Mouse (Mus musculus) midbrain, embryonic 14.5 days (tissue): ENCODE measurements around the gene Cpsf4. TPM values are rescaled to one million over a fixed set of nuclear protein-coding genes. Genes with fewer than 3 reads are reported as not detected.
"Not testable (repeated sequence)": the region's sequence is repeated elsewhere in the genome, so short reads cannot be mapped to it uniquely, and the experiment has no call there.

ENCODE experiments used
- ATAC-seq: fragments of 200-750 bp; cut with Nextera tagmentation; 2 replicates; pipeline ENCODE4 v1.8.0; 2017; ENCODE audit warnings: moderate number of reproducible peaks, moderate library complexity; ENCODE audit not compliant: low FRiP score, low TSS enrichment
- DNase-seq: peaks from one replicate; pipeline ENCODE4 v3.0.0-alpha.2; 2015
- H3K27ac ChIP-seq: fragments of 300-500 bp; sonication (generic); replicated peaks from 2 replicates; pipeline ENCODE4 v1.5.1; 2014; ENCODE audit warnings: mild to moderate bottlenecking, low read depth, low read length, moderate library complexity
- H3K27me3 ChIP-seq: fragments of 300-500 bp; sonication (generic); 2 replicates; pipeline ENCODE4 v1.6.1; 2014; ENCODE audit warnings: low read length, control low read depth, mixed read lengths; ENCODE audit not compliant: control insufficient read depth, insufficient read depth
- H3K36me3 ChIP-seq: fragments of 300-500 bp; sonication (generic); 2 replicates; pipeline ENCODE4 v1.6.1; 2014; ENCODE audit warnings: low read length, control low read depth; ENCODE audit not compliant: control insufficient read depth, insufficient read depth
- H3K4me1 ChIP-seq: fragments of 300-500 bp; sonication (generic); 2 replicates; pipeline ENCODE4 v1.6.1; 2014; ENCODE audit warnings: mild to moderate bottlenecking, antibody characterized with exemption, low read length, control low read depth; ENCODE audit not compliant: control insufficient read depth, insufficient read depth
- H3K4me2 ChIP-seq: fragments of 300-500 bp; sonication (generic); 2 replicates; pipeline ENCODE4 v1.6.1; 2014; ENCODE audit warnings: mild to moderate bottlenecking, low read length, moderate library complexity
- H3K4me3 ChIP-seq: fragments of 300-500 bp; sonication (generic); replicated peaks from 2 replicates; pipeline ENCODE4 v1.5.1; 2014; ENCODE audit warnings: low read depth, low read length
- H3K9ac ChIP-seq: fragments of 300-500 bp; sonication (generic); replicated peaks from 2 replicates; pipeline ENCODE4 v1.6.1; 2014; ENCODE audit warnings: mild to moderate bottlenecking, low read length, moderate library complexity
- H3K9me3 ChIP-seq: fragments of 300-500 bp; sonication (generic); 2 replicates; pipeline ENCODE4 v1.6.1; 2016; ENCODE audit warnings: low read length, control low read depth, mixed read lengths; ENCODE audit not compliant: control insufficient read depth
- WGBS: fragments of 180-500 bp; shearing (Covaris S2); extraction: QIAGEN DNeasy Blood & Tissue Kit; methylation state at CpG from one replicate; pipeline ENCODE4 v1.1.7; 2014; 5-methylcytosine and 5-hydroxymethylcytosine counted together
- polyA plus RNA-seq: library from polyadenylated mRNA; unstranded; fragments of >200 nt; fragmentation: Nextera tagmentation; extraction: Ambion mirVana; gene quantifications from 2 replicates; pipeline ENCODE4 v1.2.1, GENCODE M21; 2014

Cpsf4 gene
- polyA plus RNA-seq, 1 experiment from 2014 or later = 29.1 TPM

DNA sequence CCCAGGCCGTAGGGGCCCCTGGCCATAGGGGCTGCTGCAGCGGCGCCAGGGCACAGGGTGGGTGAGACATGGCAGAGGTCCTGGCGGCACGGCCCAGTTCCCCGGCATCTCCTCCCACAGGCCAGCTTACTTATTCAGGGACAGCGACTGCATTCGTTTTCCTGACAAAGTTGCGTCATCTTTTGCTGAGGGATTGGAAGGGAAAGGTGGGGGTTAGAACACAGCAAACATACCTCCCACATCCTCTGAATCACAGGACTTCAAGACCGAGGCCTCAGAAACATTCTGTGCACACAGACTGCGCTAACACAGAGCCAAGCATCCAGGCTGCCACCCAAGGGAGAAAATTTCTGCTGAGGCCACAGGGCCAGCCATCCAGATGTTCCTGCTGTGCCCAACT lies 36.8 kb upstream of the Cpsf4 start:
- DNase-seq (no peak), ATAC-seq (no peak)
- Histone ChIP-seq H3K9ac (no peak overlapping the region), H3K27ac (no peak overlapping the region), H3K4me2 (no peak overlapping the region), H3K4me1 (no peaks in the 10 kb centered on the region), H3K9me3 (no peaks in the 10 kb centered on the region), H3K36me3 (peaks cover 91% of the 10 kb centered on the region), H3K27me3 (no peaks in the 10 kb centered on the region), H3K4me3 (no peak overlapping the region)
- WGBS = 94% methylated on average over 11 of the region's 11 CpGs

DNA sequence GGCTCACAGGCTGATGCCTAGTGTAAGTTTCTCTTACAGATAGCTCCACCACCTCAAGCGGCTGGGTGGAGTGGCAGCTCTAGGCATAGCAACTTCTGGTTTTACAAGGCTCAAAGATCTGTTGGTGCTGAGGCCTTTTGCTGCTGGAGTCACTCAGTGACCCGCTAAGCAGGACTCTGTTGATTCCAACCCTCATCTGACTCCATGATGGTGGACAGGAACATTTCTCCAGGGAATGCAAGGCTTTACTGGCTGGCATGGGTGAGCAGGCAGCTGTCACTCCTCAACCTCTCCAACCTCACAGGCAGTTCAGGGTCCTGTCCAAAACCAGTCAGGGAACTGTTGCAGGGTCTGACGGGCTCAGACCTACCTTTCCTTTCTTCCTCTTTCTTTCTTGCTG lies 36.0 kb upstream of the Cpsf4 start:
- peaks cover 92% of the 10 kb centered on the region for H3K36me3 ChIP-seq
- H3K9ac ChIP-seq = no peak overlapping the region
- no peaks in the 10 kb centered on the region for H3K4me1 ChIP-seq
- no peak overlapping the region for H3K4me3 ChIP-seq
- H3K4me2 ChIP-seq = no peak overlapping the region
- 93% methylated on average over 3 of the region's 3 CpGs for WGBS
- no peaks in the 10 kb centered on the region for H3K9me3 ChIP-seq
- no peaks in the 10 kb centered on the region for H3K27me3 ChIP-seq
- no peak overlapping the region for H3K27ac ChIP-seq
- DNase-seq = no peak
- ATAC-seq = no peak

DNA sequence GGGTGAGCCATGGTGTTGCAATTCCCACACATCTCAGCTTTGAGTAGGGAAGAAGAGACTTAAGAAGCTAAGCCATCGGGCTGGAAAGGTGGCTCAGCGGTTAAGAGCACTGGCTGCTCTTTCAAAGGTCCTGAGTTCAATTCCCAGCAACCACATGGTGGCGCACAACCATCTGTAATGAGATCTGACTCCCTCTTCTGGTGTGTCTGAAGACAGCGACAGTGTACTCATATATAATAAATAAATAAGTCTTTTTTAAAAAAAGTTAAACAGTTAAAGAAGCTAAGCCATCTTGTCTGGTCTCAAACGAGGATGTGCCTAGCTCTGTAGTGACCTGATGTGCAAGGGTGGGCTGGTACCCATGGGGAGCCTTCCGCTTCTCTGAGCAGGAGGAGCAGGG lies 33.7 kb upstream of the Cpsf4 start:
- not testable (repeated sequence) for DNase-seq, H3K4me2 ChIP-seq, H3K9me3 ChIP-seq, H3K4me3 ChIP-seq, H3K4me1 ChIP-seq, ATAC-seq, H3K27ac ChIP-seq, H3K27me3 ChIP-seq, H3K9ac ChIP-seq
- WGBS = 87% methylated on average over 6 of the region's 6 CpGs
- H3K36me3 ChIP-seq = peaks cover 84% of the 10 kb centered on the region

DNA sequence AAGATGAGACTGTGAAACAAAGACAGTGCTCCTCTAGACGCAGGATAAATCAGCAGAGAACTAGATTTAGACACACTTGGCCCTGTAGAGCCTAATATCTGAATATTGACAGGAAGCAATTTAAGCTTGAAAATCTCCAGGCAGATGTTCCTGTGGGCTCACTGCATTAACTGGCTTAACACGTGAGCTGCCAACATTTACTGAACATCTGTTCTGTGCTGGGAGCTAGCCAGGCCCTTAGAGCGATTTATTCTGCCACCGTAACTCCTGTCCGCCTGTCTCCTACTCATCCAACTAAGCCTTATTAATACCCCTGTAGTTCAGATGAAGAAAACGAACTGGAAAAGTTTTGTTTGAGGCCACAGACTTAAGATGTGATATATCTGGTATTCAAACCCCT lies 28.2 kb upstream of the Cpsf4 start:
- DNase-seq = peak; percentile 13
- ATAC-seq = no peak
- Histone ChIP-seq H3K27ac (no peak overlapping the region), H3K27me3 (no peaks in the 10 kb centered on the region), H3K9ac (peak overlapping the region; percentile 70), H3K4me1 (peaks cover 12% of the 10 kb centered on the region), H3K4me3 (peak overlapping the region; percentile 94), H3K36me3 (peaks cover 53% of the 10 kb centered on the region), H3K9me3 (no peaks in the 10 kb centered on the region), H3K4me2 (peak overlapping the region; percentile 71)
- WGBS = 14% methylated on average over 6 of the region's 6 CpGs

DNA sequence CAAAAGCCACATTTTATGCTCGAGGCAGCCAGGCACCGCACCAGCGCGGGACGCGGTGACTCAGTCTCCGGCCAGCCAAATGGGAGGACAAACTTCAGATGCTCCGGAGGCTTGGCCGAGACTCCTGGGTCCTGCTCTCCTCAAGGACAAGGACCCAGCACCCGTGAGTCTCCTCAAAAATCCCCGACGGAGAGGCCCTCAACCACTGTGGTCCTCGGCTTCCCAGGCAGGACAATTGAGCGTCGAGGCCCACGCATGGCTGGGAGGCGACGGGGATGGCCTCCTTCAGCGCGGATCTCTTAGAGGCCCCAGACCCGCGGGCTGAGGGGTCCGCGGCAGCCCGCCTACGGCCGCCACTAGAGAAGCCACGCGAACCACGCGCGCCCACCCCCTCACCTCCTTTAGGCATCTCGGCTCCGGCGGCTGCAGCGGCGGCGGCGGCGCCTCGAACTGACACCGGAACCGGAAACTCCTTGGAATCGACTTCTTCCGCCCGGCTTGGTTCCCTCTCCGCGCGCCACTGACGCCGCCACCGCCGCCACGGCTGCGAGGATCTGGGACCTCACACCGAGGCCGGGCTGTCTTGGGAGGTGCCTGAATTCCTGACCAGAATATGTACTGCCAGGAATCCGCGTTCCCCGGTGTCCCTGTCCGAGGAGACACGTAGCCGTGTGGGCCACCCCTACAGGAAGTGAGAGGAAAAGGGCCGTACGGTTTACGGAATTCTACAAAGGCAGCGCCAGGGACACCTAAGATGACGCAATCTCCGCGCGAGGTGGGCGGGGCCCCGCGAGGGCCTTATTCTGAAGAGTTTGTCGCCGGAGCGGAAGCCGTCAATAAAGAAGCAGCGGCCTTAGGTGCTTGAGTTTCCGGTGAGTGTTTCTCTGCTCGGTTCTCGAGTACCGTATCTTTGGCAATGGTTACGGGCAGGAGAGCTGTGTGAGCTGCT lies 27.2 kb upstream of the Cpsf4 start, which contains the start of the genes Pdap1 and Bud31:
TSS of gene Pdap1 (minus strand) at position 668 of the 949 bp plus-strand sequence.
TSS of gene Bud31 (plus strand) at position 792 of the 949 bp plus-strand sequence.
- DNase-seq = peak; percentile 97
- Histone ChIP-seq H3K9me3 (no peaks in the 10 kb centered on the region), H3K4me3 (peak within 1 kb of the TSS; percentile 94), H3K9ac (peak within 1 kb of the TSS; percentile 70), H3K36me3 (peaks cover 53% of the 10 kb centered on the region), H3K4me2 (peak within 1 kb of the TSS; percentile 71), H3K4me1 (peaks cover 12% of the 10 kb centered on the region), H3K27ac (peak within 1 kb of the TSS; percentile 95), H3K27me3 (no peaks in the 10 kb centered on the region)
- peak; percentile 95 for ATAC-seq
- WGBS = under 1% methylated on average over 84 of the region's 84 CpGs

DNA sequence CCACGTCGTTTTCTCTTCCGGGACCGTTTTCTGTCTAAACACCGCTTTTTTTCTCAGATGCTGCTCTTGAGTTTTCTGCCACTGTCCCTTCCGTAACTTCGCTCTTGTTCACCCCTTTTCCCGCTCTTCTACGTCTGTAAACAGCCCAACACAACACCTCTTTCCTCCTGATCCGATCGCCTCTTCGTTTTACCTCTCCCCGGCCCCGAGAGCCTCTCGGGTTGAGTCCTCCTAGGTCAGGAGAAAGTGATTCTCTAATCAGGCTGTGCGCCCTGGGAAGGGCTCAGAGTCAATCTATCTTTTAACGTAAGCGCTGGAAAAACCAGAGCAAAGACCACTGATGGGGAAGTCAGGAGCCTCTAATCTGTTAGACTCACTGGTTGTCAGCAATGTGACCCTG lies 26.4 kb upstream of the Cpsf4 start:
- peak overlapping the region; percentile 71 for H3K4me2 ChIP-seq
- no peaks in the 10 kb centered on the region for H3K9me3 ChIP-seq
- ATAC-seq (no peak), DNase-seq (peak; percentile 4)
- H3K36me3 ChIP-seq = peaks cover 54% of the 10 kb centered on the region
- WGBS = under 1% methylated on average over 18 of the region's 18 CpGs
- H3K27me3 ChIP-seq = no peaks in the 10 kb centered on the region
- H3K27ac ChIP-seq = peak overlapping the region; percentile 95
- peak overlapping the region; percentile 94 for H3K4me3 ChIP-seq
- H3K9ac ChIP-seq = peak overlapping the region; percentile 70
- H3K4me1 ChIP-seq = peaks cover 12% of the 10 kb centered on the region

DNA sequence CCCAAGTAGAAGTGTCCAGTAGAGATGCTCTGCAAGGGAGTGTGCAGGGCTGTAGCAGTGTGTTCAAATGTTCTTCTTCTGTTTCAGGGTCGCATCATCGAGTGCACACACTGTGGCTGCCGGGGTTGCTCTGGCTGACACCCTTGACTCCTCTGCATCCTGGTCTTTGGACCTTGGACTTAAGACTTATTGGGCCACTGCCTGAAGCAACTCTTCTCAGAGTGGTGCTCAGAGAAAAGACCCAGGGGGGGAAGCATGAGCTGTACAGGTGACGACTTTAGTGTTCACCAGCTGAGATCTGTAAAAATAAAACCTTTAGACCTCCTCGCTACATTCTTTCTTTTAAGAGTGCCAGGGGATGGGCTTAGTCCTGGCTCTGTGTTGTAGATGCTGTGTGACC lies 19.3 kb upstream of the Cpsf4 start:
- Histone ChIP-seq H3K9me3 (no peaks in the 10 kb centered on the region), H3K4me3 (no peak overlapping the region), H3K27me3 (no peaks in the 10 kb centered on the region), H3K4me2 (no peak overlapping the region), H3K27ac (no peak overlapping the region), H3K4me1 (no peaks in the 10 kb centered on the region), H3K9ac (no peak overlapping the region), H3K36me3 (peaks cover 100% of the 10 kb centered on the region)
- ATAC-seq (no peak), DNase-seq (no peak)
- 94% methylated on average over 5 of the region's 5 CpGs for WGBS

DNA sequence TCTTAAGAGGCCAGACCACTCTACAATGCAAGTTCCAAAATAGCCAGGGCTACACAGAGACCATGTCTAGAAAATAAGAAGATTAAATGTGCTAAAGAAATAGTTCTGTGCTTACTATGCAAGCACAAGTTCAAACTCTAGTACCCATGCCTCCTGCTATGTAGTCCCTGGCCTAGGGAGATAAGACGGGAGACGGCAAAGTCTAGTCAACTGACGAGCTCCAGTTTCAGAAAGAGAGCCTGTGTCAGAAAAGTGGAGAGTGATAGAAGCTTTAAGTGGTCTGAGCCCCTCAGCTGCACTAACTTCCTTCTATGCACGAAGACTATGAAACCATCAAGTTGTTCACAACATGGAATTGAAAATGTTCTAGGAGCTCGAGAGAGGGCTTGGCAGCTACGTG lies 17.7 kb upstream of the Cpsf4 start:
- WGBS = 96% methylated on average over 6 of the region's 6 CpGs

DNA sequence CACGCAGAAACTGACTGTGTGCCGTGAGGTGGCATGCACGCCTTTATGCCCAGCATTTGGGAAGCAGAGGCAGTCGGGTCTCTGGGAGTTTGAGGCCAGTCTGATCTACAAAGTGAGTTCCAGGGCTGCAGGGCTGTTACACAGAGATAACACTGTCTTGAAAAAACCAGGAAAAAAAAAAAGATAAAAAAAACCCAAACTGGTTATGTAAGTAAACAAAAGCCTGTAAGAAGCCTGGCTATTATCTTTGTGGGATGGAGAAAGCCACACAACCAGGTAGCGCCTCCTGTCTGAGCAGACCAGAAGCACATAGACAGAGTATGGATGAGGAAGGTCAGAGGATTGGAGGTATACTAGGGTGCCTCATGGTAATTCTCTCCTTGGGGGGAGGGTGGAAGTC lies 14.3 kb upstream of the Cpsf4 start:
- H3K36me3 ChIP-seq = peaks cover 91% of the 10 kb centered on the region
- no peaks in the 10 kb centered on the region for H3K4me1 ChIP-seq
- H3K27ac ChIP-seq = no peak overlapping the region
- H3K9ac ChIP-seq = no peak overlapping the region
- no peaks in the 10 kb centered on the region for H3K27me3 ChIP-seq
- DNase-seq (no peak), ATAC-seq (no peak)
- H3K4me2 ChIP-seq = no peak overlapping the region
- 90% methylated on average over 5 of the region's 5 CpGs for WGBS
- no peaks in the 10 kb centered on the region for H3K9me3 ChIP-seq
- no peak overlapping the region for H3K4me3 ChIP-seq

More for the DNA sequence above, 17.7 kb upstream of the Cpsf4 start:
- H3K9ac ChIP-seq = no peak overlapping the region
- H3K36me3 ChIP-seq = peaks cover 100% of the 10 kb centered on the region
- H3K27ac ChIP-seq = no peak overlapping the region
- H3K4me1 ChIP-seq = no peaks in the 10 kb centered on the region
- no peak overlapping the region for H3K4me2 ChIP-seq
- no peak overlapping the region for H3K4me3 ChIP-seq
- DNase-seq (no peak), ATAC-seq (no peak)
- no peaks in the 10 kb centered on the region for H3K27me3 ChIP-seq
- H3K9me3 ChIP-seq = no peaks in the 10 kb centered on the region
